Mouse (Mus musculus): ENCODE measurements around the gene Mpzl3. TPM values are rescaled to one million over a fixed set of nuclear protein-coding genes. Genes with fewer than 3 reads are reported as not detected.

Mpzl3 gene
- total and polyA plus RNA-seq, 3 experiments = 0.82 to 1.8 (median 1.4) TPM

DNA sequence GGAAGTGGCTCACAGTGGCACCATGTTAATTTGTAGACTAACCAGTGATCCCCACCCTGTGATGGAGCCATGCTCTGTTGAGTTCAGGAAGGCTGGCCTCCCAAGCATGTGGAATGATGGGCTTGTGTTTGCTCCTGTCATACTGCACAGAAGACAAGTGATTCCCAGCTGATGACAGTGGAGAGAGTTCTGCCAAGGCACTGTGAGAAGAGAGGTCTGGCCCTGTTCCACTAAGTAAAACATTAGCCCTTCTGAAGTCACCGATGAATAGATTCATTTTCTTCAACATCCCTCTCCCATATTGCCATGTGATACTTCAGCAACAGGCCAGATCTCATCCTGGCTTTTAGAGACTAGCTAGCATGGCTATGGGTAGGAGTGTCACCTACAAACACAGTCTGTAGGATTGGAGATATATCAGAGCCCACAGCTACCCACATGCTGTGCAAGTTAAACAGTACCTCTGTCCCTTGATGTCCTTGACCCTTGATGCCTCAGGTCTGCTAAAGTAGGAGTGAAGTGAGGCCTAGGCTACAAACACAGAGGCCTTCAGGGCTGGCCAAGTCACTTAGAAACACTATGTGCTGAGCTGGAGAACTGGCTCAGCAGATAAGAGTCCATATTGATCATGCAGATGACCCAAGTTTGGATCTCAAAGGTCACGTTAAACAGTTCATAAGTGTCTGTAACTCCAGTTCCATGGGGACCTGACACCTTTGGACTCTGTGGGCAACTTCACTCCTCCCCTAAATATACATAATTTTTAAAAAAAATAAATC, 50.8 kb downstream of the Mpzl3 start:
- Histone ChIP-seq H3K4me1 (ENCODE audit: control insufficient read depth, insufficient read depth, low read length) (no peaks in the 10 kb centered on the region), H3K36me3 (ENCODE audit: control insufficient read depth, insufficient read depth, low read length) (no peaks in the 10 kb centered on the region), H3K27ac (no peak overlapping the region), H3K9ac (ENCODE audit: low read depth, low read length) (no peak overlapping the region), H3K79me2 (replicated peaks; ENCODE audit: control insufficient read depth, insufficient read depth, low read length) (no peaks in the 10 kb centered on the region), H3K4me3 (no peak overlapping the region), H3K27me3 (ENCODE audit: control insufficient read depth, insufficient read depth, low read length) (no peaks in the 10 kb centered on the region)
- WGBS = 81% methylated on average over 2 of the region's 2 CpGs
- intact Hi-C loops (cut with DNase I) = no loop called here
- no peak for DNase-seq
- TF ChIP-seq EP300 (IDR thresholded peaks at IDR 0.05; ENCODE audit: insufficient read depth, low read depth, low read length) = no peak

DNA sequence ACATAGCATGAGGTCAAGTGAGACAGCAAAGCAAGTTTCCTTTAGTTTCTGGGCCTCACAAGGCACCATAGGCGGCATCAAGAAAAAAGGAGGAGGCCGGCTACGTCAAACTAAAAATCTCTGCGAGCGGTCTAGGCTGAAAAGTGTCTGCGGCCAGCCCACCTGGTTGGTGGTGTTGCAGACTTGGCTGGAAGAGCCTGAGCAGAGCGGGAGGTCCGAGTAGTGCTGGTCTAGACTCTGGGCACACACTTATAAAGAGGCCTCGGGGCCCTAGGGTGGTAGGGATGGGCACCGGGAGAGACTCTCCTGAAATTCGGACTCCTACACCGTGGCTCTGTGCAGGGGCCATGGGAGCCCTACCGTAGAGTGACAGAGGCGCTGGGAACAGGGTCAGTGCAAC, 60.7 kb downstream of the Mpzl3 start:
- Histone ChIP-seq H3K9ac (ENCODE audit: low read depth, low read length) (no peak overlapping the region), H3K27me3 (ENCODE audit: control insufficient read depth, insufficient read depth, low read length) (no peaks in the 10 kb centered on the region; the same call in 1 of the 2 replicates), H3K4me3 (no peak overlapping the region), H3K4me1 (ENCODE audit: control insufficient read depth, insufficient read depth, low read length) (no peaks in the 10 kb centered on the region), H3K79me2 (replicated peaks; ENCODE audit: control insufficient read depth, insufficient read depth, low read length) (no peaks in the 10 kb centered on the region), H3K36me3 (ENCODE audit: control insufficient read depth, insufficient read depth, low read length) (no peaks in the 10 kb centered on the region), H3K27ac (no peak overlapping the region)
- intact Hi-C loops (cut with DNase I) = no loop called here
- TF ChIP-seq POLR2A (IDR thresholded peaks at IDR 0.05; ENCODE audit: insufficient read depth, low read depth, low read length) (no peak), CTCF (IDR thresholded peaks at IDR 0.05) (no peak), EP300 (IDR thresholded peaks at IDR 0.05; ENCODE audit: insufficient read depth, low read depth, low read length) (no peak)
- DNase-seq = no peak
- 16% methylated on average over 14 of the region's 14 CpGs for WGBS

DNA sequence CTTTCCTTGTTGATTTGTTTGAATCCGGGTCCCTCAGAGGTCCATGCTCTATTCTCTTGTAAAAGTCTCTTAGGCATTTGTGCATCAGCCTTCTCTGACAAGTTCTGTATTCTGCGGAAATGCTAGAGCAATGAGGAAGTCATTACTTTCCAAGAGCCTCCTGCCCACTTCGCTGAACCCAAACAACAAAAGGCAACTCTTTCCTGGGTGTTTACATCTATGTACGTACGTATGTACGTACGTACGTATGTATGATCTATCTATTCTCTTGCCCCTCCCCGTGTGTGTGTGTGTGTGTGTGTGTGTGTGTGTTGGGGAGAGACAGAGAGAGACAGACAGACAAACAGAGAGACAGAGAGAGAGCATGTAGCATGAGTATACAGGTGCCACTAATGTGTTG, 61.8 kb downstream of the Mpzl3 start:
- no peaks in the 10 kb centered on the region for H3K36me3 ChIP-seq (ENCODE audit: control insufficient read depth, insufficient read depth, low read length)
- H3K4me1 ChIP-seq (ENCODE audit: control insufficient read depth, insufficient read depth, low read length) = no peaks in the 10 kb centered on the region; the same call in 1 of the 2 replicates
- TF ChIP-seq EP300 (IDR thresholded peaks at IDR 0.05; ENCODE audit: insufficient read depth, low read depth, low read length) (no peak), CTCF (IDR thresholded peaks at IDR 0.05) (no peak), POLR2A (IDR thresholded peaks at IDR 0.05; ENCODE audit: insufficient read depth, low read depth, low read length) (no peak)
- DNase-seq = no peak
- H3K27ac ChIP-seq = no peak overlapping the region
- 64% methylated on average over 9 of the region's 9 CpGs for WGBS
- H3K4me3 ChIP-seq = no peak overlapping the region
- H3K9ac ChIP-seq (ENCODE audit: low read depth, low read length) = no peak overlapping the region
- H3K27me3 ChIP-seq (ENCODE audit: control insufficient read depth, insufficient read depth, low read length) = no peaks in the 10 kb centered on the region; the same call in 1 of the 2 replicates
- intact Hi-C loops (cut with DNase I) = no loop called here
- no peaks in the 10 kb centered on the region for H3K79me2 ChIP-seq (replicated peaks; ENCODE audit: control insufficient read depth, insufficient read depth, low read length)

DNA sequence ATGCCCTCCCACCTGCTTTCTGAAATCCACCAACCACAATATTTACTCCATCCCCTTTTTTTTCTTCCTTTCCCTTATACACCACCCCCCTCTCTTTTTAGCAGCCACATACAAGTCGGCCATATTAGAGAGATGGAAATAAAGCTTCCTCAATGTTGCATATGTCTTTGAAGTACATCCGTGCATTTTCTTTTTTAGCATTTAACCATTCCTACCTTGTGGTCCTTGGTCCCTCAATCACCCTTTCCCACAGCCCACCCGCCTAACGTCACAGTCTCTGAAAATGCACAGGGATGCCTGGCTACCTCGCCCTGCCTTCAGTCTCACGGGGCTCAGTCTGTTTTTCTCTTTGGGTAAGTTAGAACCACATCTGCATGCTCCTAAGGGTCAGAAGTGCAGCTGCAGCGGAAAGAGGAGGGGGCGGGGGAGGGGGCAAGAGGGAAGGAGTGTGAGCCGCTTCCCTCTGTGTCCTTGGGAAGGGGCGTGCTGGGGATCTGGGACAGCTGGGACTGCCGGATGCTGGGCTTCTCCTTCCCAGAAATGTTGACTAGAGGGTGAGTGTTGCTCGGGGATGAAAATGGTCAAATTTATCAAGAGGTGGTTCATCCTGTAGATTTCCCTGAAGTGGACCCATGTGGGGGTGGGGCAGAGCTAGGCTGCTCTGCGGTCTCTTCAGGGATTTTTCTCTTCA, 62.9 kb downstream of the Mpzl3 start, which contains the start of gene Scn2b:
TSS of gene Scn2b (plus strand) at position 42 of the 691 bp plus-strand sequence.
- no peaks in the 10 kb centered on the region for H3K79me2 ChIP-seq (replicated peaks; ENCODE audit: control insufficient read depth, insufficient read depth, low read length)
- H3K9ac ChIP-seq (ENCODE audit: low read depth, low read length) = no peak within 1 kb of the TSS
- no peak for DNase-seq
- peaks cover 1% of the 10 kb centered on the region; the same call in 1 of the 2 replicates for H3K4me1 ChIP-seq (ENCODE audit: control insufficient read depth, insufficient read depth, low read length)
- H3K27ac ChIP-seq = no peak within 1 kb of the TSS; the same call in 1 of the 2 replicates
- no peaks in the 10 kb centered on the region; the same call in 1 of the 2 replicates for H3K27me3 ChIP-seq (ENCODE audit: control insufficient read depth, insufficient read depth, low read length)
- 6% methylated on average over 13 of the region's 13 CpGs for WGBS
- TF ChIP-seq POLR2A (IDR thresholded peaks at IDR 0.05; ENCODE audit: insufficient read depth, low read depth, low read length) (no peak), CTCF (IDR thresholded peaks at IDR 0.05) (no peak), EP300 (IDR thresholded peaks at IDR 0.05; ENCODE audit: insufficient read depth, low read depth, low read length) (no peak)
- H3K4me3 ChIP-seq = no peak within 1 kb of the TSS; the same call in 1 of the 2 replicates
- intact Hi-C loops (cut with DNase I) = no loop called here
- no peaks in the 10 kb centered on the region for H3K36me3 ChIP-seq (ENCODE audit: control insufficient read depth, insufficient read depth, low read length)

DNA sequence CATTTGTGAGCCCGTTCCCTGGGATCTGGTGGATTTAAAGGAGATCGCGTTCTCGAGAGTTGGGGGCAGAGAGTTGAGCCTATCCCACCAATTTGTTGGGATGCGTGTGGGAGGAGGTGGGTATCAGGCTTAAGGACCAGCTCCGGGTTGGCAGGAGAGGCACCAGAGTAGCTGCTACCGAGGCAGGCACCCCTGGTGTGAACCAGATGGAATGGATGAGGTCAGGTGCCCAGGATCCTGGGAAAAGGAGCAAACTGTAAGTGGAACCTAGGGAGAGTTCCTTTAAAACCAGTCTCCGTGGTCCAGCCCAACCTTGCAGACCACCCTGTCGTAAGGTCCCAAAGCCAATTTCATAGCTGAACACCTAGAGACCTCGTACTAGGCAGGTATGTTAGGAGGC, 63.6 kb downstream of the Mpzl3 start:
- 33% methylated on average over 10 of the region's 10 CpGs for WGBS
- Histone ChIP-seq H3K4me3 (no peak overlapping the region), H3K9ac (ENCODE audit: low read depth, low read length) (no peak overlapping the region), H3K36me3 (ENCODE audit: control insufficient read depth, insufficient read depth, low read length) (no peaks in the 10 kb centered on the region), H3K4me1 (ENCODE audit: control insufficient read depth, insufficient read depth, low read length) (peaks cover 1% of the 10 kb centered on the region; the same call in 1 of the 2 replicates), H3K27me3 (ENCODE audit: control insufficient read depth, insufficient read depth, low read length) (no peaks in the 10 kb centered on the region; the same call in 1 of the 2 replicates), H3K79me2 (replicated peaks; ENCODE audit: control insufficient read depth, insufficient read depth, low read length) (no peaks in the 10 kb centered on the region), H3K27ac (no peak overlapping the region)
- intact Hi-C loops (cut with DNase I) = no loop called here
- DNase-seq = no peak
- TF ChIP-seq POLR2A (IDR thresholded peaks at IDR 0.05; ENCODE audit: insufficient read depth, low read depth, low read length) (no peak), EP300 (IDR thresholded peaks at IDR 0.05; ENCODE audit: insufficient read depth, low read depth, low read length) (no peak), CTCF (IDR thresholded peaks at IDR 0.05) (no peak)
